Mouse (Mus musculus) testis, adult 2 months (tissue): Measurements from ENCODE around the gene Slc1a7. TPM values are rescaled to one million over a fixed set of nuclear protein-coding genes. Genes with fewer than 3 reads are reported as not detected.

Experiments used
- H3K27ac ChIP-seq: fragments of 200-500 bp; 2 replicates; pipeline ENCODE4 v1.5.1; 2012; ENCODE audit warnings: low read depth, low read length; ENCODE audit not compliant: control insufficient read depth, insufficient read depth
- H3K27me3 ChIP-seq: fragments of 200-500 bp; 2 replicates; pipeline ENCODE4 v1.6.1; 2012; ENCODE audit warnings: mild to moderate bottlenecking, low read length, moderate library complexity; ENCODE audit not compliant: control insufficient read depth, insufficient read depth
- H3K36me3 ChIP-seq: fragments of 200-500 bp; 2 replicates; pipeline ENCODE4 v1.6.1; 2012; ENCODE audit warnings: mild to moderate bottlenecking, low read length; ENCODE audit not compliant: control insufficient read depth, insufficient read depth
- H3K4me1 ChIP-seq: fragments of 200-500 bp; 2 replicates; pipeline ENCODE4 v1.6.1; 2012; ENCODE audit warnings: low read length; ENCODE audit not compliant: control insufficient read depth, insufficient read depth
- H3K4me3 ChIP-seq: fragments of 200-500 bp; 2 replicates; pipeline ENCODE4 v1.5.1; 2012; ENCODE audit warnings: low read depth, mild to moderate bottlenecking, low read length, moderate library complexity, mixed read lengths; ENCODE audit not compliant: control insufficient read depth
- CTCF ChIP-seq: fragments of 200-500 bp; IDR thresholded peaks from 2 replicates; pipeline ENCODE4 v1.5.1; 2012; ENCODE audit warnings: low read depth, mild to moderate bottlenecking, inconsistent platforms, low read length, moderate library complexity; ENCODE audit not compliant: control insufficient read depth, insufficient read depth, insufficient replicate concordance
- POLR2A ChIP-seq: fragments of 200-500 bp; IDR thresholded peaks from 2 replicates; pipeline ENCODE4 v1.6.1; 2012; ENCODE audit warnings: low read depth, mild to moderate bottlenecking, inconsistent platforms, low read length, moderate library complexity; ENCODE audit not compliant: control insufficient read depth
- polyA plus RNA-seq: library from polyadenylated mRNA; depleted of rRNA; stranded (reverse); fragments of >200 nt; gene quantifications from 2 replicates; pipeline ENCODE4 v1.2.3, GENCODE M21; 2012; rRNA removed

Gene Slc1a7
- polyA plus RNA-seq, 1 experiment: 2.2 TPM

DNA sequence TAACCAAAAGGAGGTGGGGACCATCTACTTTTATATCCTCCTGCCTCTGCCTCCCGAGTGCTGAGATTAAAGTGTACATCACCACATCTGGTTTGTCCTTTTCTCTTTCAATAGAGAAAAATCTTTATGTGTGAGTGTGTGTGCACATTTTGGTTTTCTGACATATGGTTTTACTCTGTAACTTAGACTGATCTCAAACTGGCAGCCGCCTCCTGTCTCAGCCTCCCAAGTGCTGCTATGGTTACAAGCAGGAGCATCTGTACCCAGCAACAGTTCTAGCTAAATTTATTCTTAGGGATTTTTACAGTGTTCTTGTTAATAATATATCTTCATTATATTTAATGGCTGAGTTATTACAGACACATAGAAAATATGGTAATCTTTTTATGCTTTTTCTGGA, 89.1 kb downstream of the Slc1a7 start:
- Histone ChIP-seq H3K4me3 (no peak overlapping the region), H3K27me3 (no peaks in the 10 kb centered on the region), H3K4me1 (no peaks in the 10 kb centered on the region), H3K27ac (no peak overlapping the region), H3K36me3 (no peaks in the 10 kb centered on the region)
- no peak for TF ChIP-seq POLR2A
- no peak for TF ChIP-seq CTCF

DNA sequence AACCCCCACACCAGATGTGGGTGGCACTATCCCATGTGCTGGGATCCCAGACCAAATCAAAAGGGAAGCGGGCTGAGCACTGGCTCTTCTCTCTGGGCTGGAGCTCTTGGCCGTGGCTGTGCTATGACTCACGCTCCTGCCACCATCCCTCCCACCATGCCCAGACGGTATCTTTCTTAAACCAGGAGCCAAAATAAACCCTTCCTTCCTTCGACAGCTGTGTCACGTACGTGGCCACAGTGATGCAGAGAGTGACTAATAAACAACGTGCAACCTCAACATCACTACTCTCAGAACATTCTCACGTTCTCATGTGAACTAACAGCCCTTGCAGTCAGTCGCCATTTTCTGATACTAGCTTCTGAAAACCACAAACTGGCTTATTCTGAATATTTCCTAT, 90.0 kb downstream of the Slc1a7 start:
- no peaks in the 10 kb centered on the region for H3K36me3 ChIP-seq
- no peaks in the 10 kb centered on the region for H3K4me1 ChIP-seq
- H3K27ac ChIP-seq: no peak overlapping the region
- no peaks in the 10 kb centered on the region for H3K27me3 ChIP-seq
- no peak for TF ChIP-seq POLR2A
- TF ChIP-seq CTCF: no peak
- H3K4me3 ChIP-seq: no peak overlapping the region

DNA sequence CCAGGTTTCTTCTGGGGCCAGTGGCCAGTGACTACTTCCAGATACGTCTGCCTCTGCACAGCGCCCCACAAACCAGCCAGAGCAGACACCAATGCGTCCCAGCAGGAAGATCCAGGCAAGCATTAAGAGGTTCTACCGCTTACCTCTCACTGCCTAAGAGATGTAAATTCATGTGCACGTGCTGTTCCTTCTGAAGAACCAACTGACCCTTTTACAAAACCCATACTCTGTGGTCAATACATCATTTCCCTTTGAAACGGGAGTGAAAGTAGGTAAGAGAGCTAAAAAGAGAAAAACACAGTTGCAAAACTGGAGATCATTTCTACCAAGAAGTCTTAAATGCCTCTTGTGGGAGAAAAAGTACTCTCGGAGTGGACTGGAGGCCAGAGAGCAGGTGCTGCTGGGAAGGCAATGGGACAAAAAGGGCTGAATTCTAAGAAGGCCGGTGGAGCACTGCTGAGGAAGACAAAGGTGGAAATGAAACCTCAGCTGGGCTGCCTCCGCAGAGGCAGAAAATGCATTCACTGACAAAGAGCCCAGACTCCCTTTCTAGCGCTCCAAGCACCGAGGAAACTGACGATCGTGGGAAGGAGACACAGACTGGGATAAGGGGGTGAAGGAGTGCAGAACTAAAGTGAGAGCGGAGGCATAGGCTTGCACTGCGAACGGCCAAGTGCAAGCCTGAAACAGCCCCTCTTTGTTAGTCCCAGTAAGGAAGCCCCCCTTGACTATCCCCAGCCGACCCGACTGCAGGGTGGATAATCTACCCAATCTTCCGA, 91.7 kb downstream of the Slc1a7 start:
- no peak for TF ChIP-seq CTCF
- no peak for TF ChIP-seq POLR2A
- no peaks in the 10 kb centered on the region for H3K4me1 ChIP-seq
- no peak overlapping the region for H3K4me3 ChIP-seq
- H3K27ac ChIP-seq: no peak overlapping the region
- H3K27me3 ChIP-seq: no peaks in the 10 kb centered on the region
- no peaks in the 10 kb centered on the region; the same call in 1 of the 2 replicates for H3K36me3 ChIP-seq

DNA sequence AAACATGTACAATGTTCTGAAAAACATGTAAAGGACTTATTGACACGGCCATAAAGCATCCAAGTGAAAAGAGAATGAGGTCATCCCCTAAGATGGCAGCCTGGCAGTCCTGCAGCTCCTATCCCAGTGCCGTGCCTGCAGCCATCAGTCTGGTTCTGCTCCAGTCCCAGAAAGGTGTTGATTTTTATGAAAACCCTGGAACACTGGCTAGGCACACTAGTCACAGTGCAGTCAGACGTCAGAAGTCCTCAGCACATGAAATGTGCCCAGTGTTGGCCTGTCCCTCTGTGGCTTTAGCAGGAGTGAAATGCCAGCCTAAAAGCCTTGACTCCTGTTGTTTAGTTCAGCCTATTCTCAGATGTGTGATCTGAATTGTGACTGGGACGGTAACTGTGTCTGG, 92.6 kb downstream of the Slc1a7 start:
- Histone ChIP-seq H3K27ac (no peak overlapping the region), H3K4me3 (no peak overlapping the region), H3K36me3 (no peaks in the 10 kb centered on the region; the same call in 1 of the 2 replicates), H3K4me1 (no peaks in the 10 kb centered on the region), H3K27me3 (no peaks in the 10 kb centered on the region)
- no peak for TF ChIP-seq CTCF
- TF ChIP-seq POLR2A: no peak

DNA sequence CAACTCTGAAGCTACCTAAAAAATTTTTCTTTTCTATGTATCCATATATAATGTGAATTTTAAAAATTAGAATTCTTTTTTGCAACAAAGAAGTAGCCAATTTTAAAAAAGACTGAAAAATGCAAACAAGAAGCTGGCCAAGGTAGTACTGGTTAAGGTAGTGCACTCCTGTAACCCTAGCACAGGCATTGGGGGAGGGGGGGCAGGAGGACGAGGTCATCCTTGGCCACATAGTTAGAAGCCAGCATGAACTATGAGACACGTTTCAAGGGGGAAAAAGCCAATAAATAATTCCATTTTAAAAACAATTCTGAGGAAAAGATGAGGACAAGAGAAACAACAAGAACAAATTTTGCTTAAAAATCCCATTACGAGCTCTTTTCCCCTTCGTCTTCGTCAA, 94.4 kb downstream of the Slc1a7 start:
- H3K4me1 ChIP-seq: no peaks in the 10 kb centered on the region
- H3K27me3 ChIP-seq: no peaks in the 10 kb centered on the region
- H3K4me3 ChIP-seq: no peak overlapping the region
- no peaks in the 10 kb centered on the region; the same call in 1 of the 2 replicates for H3K36me3 ChIP-seq
- H3K27ac ChIP-seq: no peak overlapping the region
- no peak for TF ChIP-seq CTCF
- no peak for TF ChIP-seq POLR2A

Other genes starting within 250 kb of the Slc1a7 start
- 87.5 and 89.2 TPM in 2 replicates for gene Lrp8, start 166.1 kb upstream of the Slc1a7 start, polyA plus RNA-seq
- 27.1 and 28.4 TPM in 2 replicates for gene Magoh, start 88.6 kb upstream of the Slc1a7 start, polyA plus RNA-seq
- gene 0610037L13Rik, start 78.5 kb upstream of the Slc1a7 start, polyA plus RNA-seq: 63.4 and 77.6 TPM in 2 replicates
- gene Cpt2, start 44.7 kb upstream of the Slc1a7 start, polyA plus RNA-seq: 44.1 and 52.1 TPM in 2 replicates
- gene Podn, start 128.1 kb downstream of the Slc1a7 start, polyA plus RNA-seq: 1.5 and 2.2 TPM in 2 replicates
- gene Scp2, start 176.7 kb downstream of the Slc1a7 start, polyA plus RNA-seq: 19.3 and 25.9 TPM in 2 replicates
- 4.6 and 6.7 TPM in 2 replicates for gene Echdc2, start 197.1 kb downstream of the Slc1a7 start, polyA plus RNA-seq
- gene Zyg11a, start 249.7 kb downstream of the Slc1a7 start, polyA plus RNA-seq: 2.8 and 4.2 TPM in 2 replicates